8 mouse cellular contexts compared by ENCODE assay signal in genomic region chr4:100588236-100589206, GRCm38 (mm10).
DNase-seq lines count a peak whose midpoint lies in the region; ATAC-seq lines count a peak whose summit lies in the region.

No protein-coding gene starts in this region.

- no peak for ATAC-seq in activated CD4-positive, CD25-positive, alpha-beta regulatory T cell, adult 4 months

- peak; percentile 66 to 69 for DNase-seq in adrenal gland, adult 18-20 months (ENCODE audit: low spot score in 2 of 2)
- peak; percentile 92 for DNase-seq in embryo, embryonic 10.5 days (ENCODE audit: low spot score)
- DNase-seq in gastrocnemius, postnatal 25 days, result peak; percentile 42
- peak; percentile 63 for DNase-seq in hindlimb bud, embryonic 11.5 days (ENCODE audit: extremely low spot score, low read depth, low spot score)
- DNase-seq in left cerebral cortex, adult 18-20 months (ENCODE audit: low spot score in 2 of 2), result peak; percentile 86 to 87
- peak; percentile 71 to 80 for DNase-seq in lung, postnatal 4 days
- peak; percentile 78 for DNase-seq in right cerebral cortex, postnatal 25 days

Comparison
In these comparisons a context has a peak if more than half of its experiments do, and no peak if none do; other contexts are left out.
1. DNase-seq: peak in every context shown above with its lines; median percentile 92 in embryo, embryonic 10.5 days; 86 in left cerebral cortex, adult 18-20 months; 78 in right cerebral cortex, postnatal 25 days; 76 in lung, postnatal 4 days; 68 in adrenal gland, adult 18-20 months; 63 in hindlimb bud, embryonic 11.5 days; 42 in gastrocnemius, postnatal 25 days.